Mouse (Mus musculus) lung, adult 2 months (tissue): ENCODE results near the gene Sox18.

Experiments
- CTCF ChIP-seq: fragments of 200-500 bp; IDR thresholded peaks from 2 replicates; pipeline ENCODE4 v1.5.1; 2011; ENCODE audit warnings: mild to moderate bottlenecking, low read length, control low read depth; ENCODE audit not compliant: insufficient read depth
- POLR2A ChIP-seq: fragments of 200-500 bp; IDR thresholded peaks from 2 replicates; pipeline ENCODE4 v1.6.1; 2011; ENCODE audit warnings: low read depth, mild to moderate bottlenecking, control low read depth, low read length, borderline replicate concordance; ENCODE audit errors: extremely low read depth

GRCm38 (mm10) chr2:181662620-181663297 is 8.7 kb downstream of the Sox18 start:
- TF ChIP-seq POLR2A: no peak
- TF ChIP-seq CTCF: no peak
